Mouse (Mus musculus): ENCODE data around the gene Snrnp70. TPM values are rescaled to one million over a fixed set of nuclear protein-coding genes. Genes with fewer than 3 reads are reported as not detected.
A peak's percentile ranks its signal among the peaks of the same experiment; 100 is the strongest.
"Not testable (repeated sequence)": the region's sequence is repeated elsewhere in the genome, so short reads cannot be mapped to it uniquely, and the experiment has no call there.

Gene Snrnp70
- total and polyA plus RNA-seq, 3 experiments, result 182 to 457 (median 197) TPM

DNA sequence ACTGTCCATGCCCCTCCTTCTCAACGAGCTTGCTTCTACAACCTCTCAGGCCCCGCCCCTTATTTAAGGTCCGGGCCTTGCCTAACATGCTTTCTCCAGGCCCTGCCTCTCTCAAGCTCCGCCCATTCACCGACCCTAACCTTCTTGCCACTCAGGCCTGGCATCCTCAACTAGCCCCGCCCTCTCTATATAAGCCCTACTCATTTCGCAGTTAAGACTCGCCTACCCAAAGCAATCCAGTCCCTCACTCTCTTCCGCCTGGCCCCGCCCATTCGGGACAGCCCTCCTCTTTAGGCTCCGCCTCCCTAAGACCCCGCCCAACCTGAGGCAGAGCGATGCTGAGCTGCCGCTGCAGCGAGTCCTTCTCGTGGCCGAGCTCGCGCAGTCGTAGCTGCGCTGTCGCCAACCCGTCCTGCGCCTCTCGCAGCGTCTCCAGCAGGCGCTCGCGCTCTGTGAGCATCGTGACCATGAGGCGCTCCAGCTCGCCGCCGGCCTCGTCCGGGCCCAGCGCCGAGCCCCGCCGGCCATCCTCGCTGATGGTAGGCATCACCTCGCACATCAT, 34.2 kb downstream of the Snrnp70 start:
- Histone ChIP-seq H3K4me1 (ENCODE audit: control insufficient read depth in 1 of 2, insufficient read depth in 2 of 2) (peaks cover 4 to 29% of the 10 kb centered on the region in 2 experiments), H3K27me3 (replicated peaks) (peaks cover 77% of the 10 kb centered on the region), H3K79me2 (replicated peaks; ENCODE audit: control insufficient read depth, extremely low read depth, insufficient read depth, poor library complexity, severe bottlenecking) (no peaks in the 10 kb centered on the region), H3K27ac (ENCODE audit: insufficient read depth, low read depth) (no peak overlapping the region), H3K9ac (ENCODE audit: insufficient read depth, low read depth) (peak overlapping the region; percentile 11), H3K9me3 (replicated peaks; ENCODE audit: low read length) (peaks cover 2% of the 10 kb centered on the region), H3K36me3 (replicated peaks in 1 of 2; ENCODE audit: control insufficient read depth in 1 of 2, insufficient read depth in 1 of 2, low read length in 1 of 2) (no peaks in the 10 kb centered on the region), H3K4me2 (ENCODE audit: insufficient read depth, low read depth, poor library complexity, severe bottlenecking) (peak overlapping the region; percentile 81), H3K4me3 (replicated peaks in 1 of 3; ENCODE audit: low read depth in 2 of 3, low read length in 2 of 3, poor library complexity in 1 of 3) (peak overlapping the region; percentile 15 to 62 (median 50))
- TF ChIP-seq NRF1 (IDR thresholded peaks at IDR 0.05; ENCODE audit: low read depth, low read length) (peak; percentile 78), MAFK (IDR thresholded peaks at IDR 0.05; ENCODE audit: insufficient replicate concordance, low read length) (no peak), POLR2A (IDR thresholded peaks at IDR 0.05; ENCODE audit: low read depth, low read length) (peak; percentile 86), ELF1 (IDR thresholded peaks at IDR 0.05; ENCODE audit: low read depth, low read length) (peak; percentile 69; the same call in 1 of the 2 replicates), NELFE (IDR thresholded peaks at IDR 0.05; ENCODE audit: low read depth, low read length) (peak; percentile 54), IRF4 (IDR thresholded peaks at IDR 0.05; ENCODE audit: low read depth, low read length) (no peak), MXI1 (IDR thresholded peaks at IDR 0.05; ENCODE audit: low read depth, low read length) (peak; percentile 17; the same call in 1 of the 2 replicates), MYC (IDR thresholded peaks at IDR 0.05; ENCODE audit: low read depth, low read length) (no peak), E2F4 (IDR thresholded peaks at IDR 0.05; ENCODE audit: insufficient replicate concordance, low read depth, low read length) (no peak), TCF12 (IDR thresholded peaks at IDR 0.05; ENCODE audit: low read depth, low read length) (0 out of 2 replicates have a peak, but pooled peaks have one; percentile 34), MEF2A (IDR thresholded peaks at IDR 0.05; ENCODE audit: borderline replicate concordance, low read depth, low read length) (no peak), RCOR1 (conservative IDR thresholded peaks at IDR 0.05; ENCODE audit: low read depth, low read length) (no peak), CTCF (conservative IDR thresholded peaks at IDR 0.05 in 1 of 2, IDR thresholded peaks at IDR 0.05 in 1 of 2; ENCODE audit: low read depth in 2 of 2, low read length in 2 of 2) (no peak), UBTF (IDR thresholded peaks at IDR 0.05; ENCODE audit: low read depth, low read length) (peak; percentile 41; the same call in 1 of the 2 replicates)
- DNase-seq (ENCODE audit: extremely low read depth), result peak; percentile 98
- dilution Hi-C loops (cut with MboI; ENCODE audit: extremely low pct_ligation_motif_present, extremely low pct_unique_long_range_greater_than_20kb, low sequenced_read_pairs), result no loop called here
- in situ Hi-C loops (cut with MboI; ENCODE audit: low pct_ligation_motif_present, low pct_unique_long_range_greater_than_20kb, low sequenced_read_pairs), result no loop called here

DNA sequence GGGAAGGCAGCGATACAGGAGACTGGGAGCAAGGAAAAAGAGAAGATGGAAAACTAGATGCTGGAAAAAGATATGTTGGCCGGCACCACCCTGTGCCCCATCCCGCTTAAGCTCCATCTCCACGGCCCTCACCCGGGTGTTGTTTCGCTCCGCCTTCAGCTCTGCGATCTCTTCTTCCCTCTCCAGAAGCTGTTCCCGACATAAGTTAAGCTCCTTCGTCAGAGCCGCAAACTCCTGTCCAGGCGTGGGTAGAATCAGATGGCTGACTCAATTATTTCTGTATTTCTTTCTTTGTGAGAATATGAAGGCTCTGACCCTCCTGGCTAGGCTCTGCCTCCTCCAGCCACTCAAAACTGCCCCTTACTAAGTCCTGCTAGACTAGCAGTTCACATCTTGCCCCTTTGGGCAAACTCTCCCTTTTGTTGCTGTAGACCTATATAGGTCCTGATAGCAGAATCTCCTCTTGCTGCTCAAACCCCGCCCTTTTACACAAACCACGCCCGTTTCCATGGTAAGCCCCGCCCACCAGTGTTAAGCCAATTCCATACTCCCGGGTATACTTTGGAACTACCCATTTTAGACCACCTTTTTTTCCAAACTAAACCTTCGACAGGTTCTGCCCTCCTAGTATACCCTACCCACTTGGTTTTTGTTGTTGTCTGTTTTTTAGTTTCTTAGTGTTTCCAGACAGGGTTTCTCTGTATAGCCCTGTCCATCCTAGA, 35.0 kb downstream of the Snrnp70 start:
- no peaks in the 10 kb centered on the region for H3K36me3 ChIP-seq (replicated peaks in 1 of 2; ENCODE audit: control insufficient read depth in 1 of 2, insufficient read depth in 1 of 2, low read length in 1 of 2)
- no peak overlapping the region for H3K9ac ChIP-seq (ENCODE audit: insufficient read depth, low read depth)
- H3K4me2 ChIP-seq (ENCODE audit: insufficient read depth, low read depth, poor library complexity, severe bottlenecking), result peak overlapping the region; percentile 4; the same call in 1 of the 2 replicates
- H3K27me3 ChIP-seq (replicated peaks), result peaks cover 71% of the 10 kb centered on the region
- peaks cover 2% of the 10 kb centered on the region for H3K9me3 ChIP-seq (replicated peaks; ENCODE audit: low read length)
- no peaks in the 10 kb centered on the region for H3K79me2 ChIP-seq (replicated peaks; ENCODE audit: control insufficient read depth, extremely low read depth, insufficient read depth, poor library complexity, severe bottlenecking)
- in situ Hi-C loops (cut with MboI; ENCODE audit: low pct_ligation_motif_present, low pct_unique_long_range_greater_than_20kb, low sequenced_read_pairs) (no loop called here), dilution Hi-C loops (cut with MboI; ENCODE audit: extremely low pct_ligation_motif_present, extremely low pct_unique_long_range_greater_than_20kb, low sequenced_read_pairs) (no loop called here)
- no peak overlapping the region for H3K27ac ChIP-seq (ENCODE audit: insufficient read depth, low read depth)
- no peak overlapping the region for H3K4me3 ChIP-seq (replicated peaks in 1 of 3; ENCODE audit: low read depth in 2 of 3, low read length in 2 of 3, poor library complexity in 1 of 3)
- TF ChIP-seq CTCF (conservative IDR thresholded peaks at IDR 0.05 in 1 of 2, IDR thresholded peaks at IDR 0.05 in 1 of 2; ENCODE audit: low read depth in 2 of 2, low read length in 2 of 2), result no peak
- TF ChIP-seq MAFK (IDR thresholded peaks at IDR 0.05; ENCODE audit: insufficient replicate concordance, low read length), result no peak
- TF ChIP-seq EP300 (IDR thresholded peaks at IDR 0.05; ENCODE audit: low read length), result no peak
- TF ChIP-seq USF2 (conservative IDR thresholded peaks at IDR 0.05; ENCODE audit: low read depth, low read length), result no peak
- no peak for TF ChIP-seq SMC3 (IDR thresholded peaks at IDR 0.05; ENCODE audit: low read depth, low read length)
- TF ChIP-seq MAZ (IDR thresholded peaks at IDR 0.05; ENCODE audit: low read depth, low read length), result no peak
- TF ChIP-seq JUND (conservative IDR thresholded peaks at IDR 0.05; ENCODE audit: low read depth, low read length), result no peak
- TF ChIP-seq MXI1 (IDR thresholded peaks at IDR 0.05; ENCODE audit: low read depth, low read length), result no peak
- no peak for DNase-seq (ENCODE audit: extremely low read depth)
- H3K4me1 ChIP-seq (ENCODE audit: control insufficient read depth in 1 of 2, insufficient read depth in 2 of 2), result peaks cover 0 to 25% of the 10 kb centered on the region in 2 experiments; a peak in 2 of 4 replicates

DNA sequence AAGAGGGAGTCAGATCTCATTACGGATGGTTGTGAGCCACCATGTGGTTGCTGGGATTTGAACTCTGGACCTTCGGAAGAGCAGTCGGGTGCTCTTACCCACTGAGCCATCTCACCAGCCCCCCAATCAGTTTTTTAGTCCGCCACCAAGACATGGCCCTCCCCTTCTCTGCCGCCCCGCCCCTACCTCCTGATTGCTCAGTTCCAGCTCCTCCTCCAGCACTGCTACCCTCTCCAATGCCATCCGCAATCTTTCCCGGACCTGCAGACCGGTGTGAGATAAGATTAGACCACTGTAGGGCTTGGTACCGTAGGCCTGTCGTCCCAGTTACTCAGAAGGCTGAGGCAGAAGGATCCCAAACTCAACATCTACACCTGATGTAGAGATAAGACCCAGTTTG, 36.5 kb downstream of the Snrnp70 start:
- H3K9ac ChIP-seq (ENCODE audit: insufficient read depth, low read depth); dilution Hi-C loops (cut with MboI; ENCODE audit: extremely low pct_ligation_motif_present, extremely low pct_unique_long_range_greater_than_20kb, low sequenced_read_pairs); H3K4me3 ChIP-seq (replicated peaks in 1 of 3; ENCODE audit: low read depth in 2 of 3, low read length in 2 of 3, poor library complexity in 1 of 3); H3K36me3 ChIP-seq (replicated peaks in 1 of 2; ENCODE audit: control insufficient read depth in 1 of 2, insufficient read depth in 1 of 2, low read length in 1 of 2); in situ Hi-C loops (cut with MboI; ENCODE audit: low pct_ligation_motif_present, low pct_unique_long_range_greater_than_20kb, low sequenced_read_pairs); H3K27ac ChIP-seq (ENCODE audit: insufficient read depth, low read depth); H3K9me3 ChIP-seq (replicated peaks; ENCODE audit: low read length); DNase-seq (ENCODE audit: extremely low read depth); H3K4me2 ChIP-seq (ENCODE audit: insufficient read depth, low read depth, poor library complexity, severe bottlenecking); H3K79me2 ChIP-seq (replicated peaks; ENCODE audit: control insufficient read depth, extremely low read depth, insufficient read depth, poor library complexity, severe bottlenecking): not testable (repeated sequence)
- peaks cover 62% of the 10 kb centered on the region for H3K27me3 ChIP-seq (replicated peaks)
- H3K4me1 ChIP-seq (ENCODE audit: control insufficient read depth in 1 of 2, insufficient read depth in 2 of 2), result peaks cover 0 to 25% of the 10 kb centered on the region in 2 experiments; a peak in 2 of 4 replicates
